Mouse (Mus musculus) stomach, embryonic 15.5 days (tissue): ENCODE measurements around the gene Usp15. TPM values are rescaled to one million over a fixed set of nuclear protein-coding genes. Genes with fewer than 3 reads are reported as not detected.

Source experiments
- ATAC-seq: fragments of 200-750 bp; cut with Nextera tagmentation; 2 replicates; pipeline ENCODE4 v1.8.0; 2017; ENCODE audit warnings: low read depth, moderate number of reproducible peaks, moderate TSS enrichment; ENCODE audit not compliant: insufficient read depth, low FRiP score
- H3K27ac ChIP-seq: fragments of 300-500 bp; sonication (generic); 2 replicates; pipeline ENCODE4 v1.5.1; 2015; ENCODE audit warnings: mild to moderate bottlenecking, inconsistent platforms
- H3K27me3 ChIP-seq: fragments of 300-500 bp; sonication (generic); replicated peaks from 2 replicates; pipeline ENCODE4 v1.6.1; 2015; ENCODE audit warnings: inconsistent platforms
- H3K36me3 ChIP-seq: fragments of 300-500 bp; sonication (generic); 2 replicates; pipeline ENCODE4 v1.6.1; 2015; ENCODE audit warnings: inconsistent platforms
- H3K4me1 ChIP-seq: fragments of 300-500 bp; sonication (generic); 2 replicates; pipeline ENCODE4 v1.6.1; 2015; ENCODE audit warnings: inconsistent platforms
- H3K4me2 ChIP-seq: fragments of 300-500 bp; sonication (generic); 2 replicates; pipeline ENCODE4 v1.6.1; 2015; ENCODE audit warnings: mild to moderate bottlenecking, inconsistent platforms
- H3K4me3 ChIP-seq: fragments of 300-500 bp; sonication (generic); replicated peaks from 2 replicates; pipeline ENCODE4 v1.5.1; 2015; ENCODE audit warnings: inconsistent platforms
- H3K9ac ChIP-seq: fragments of 300-500 bp; sonication (generic); 2 replicates; pipeline ENCODE4 v1.6.1; 2015; ENCODE audit warnings: inconsistent platforms
- H3K9me3 ChIP-seq: fragments of 300-500 bp; sonication (generic); 2 replicates; pipeline ENCODE4 v1.6.1; 2016; ENCODE audit warnings: inconsistent platforms
- WGBS: fragments of 180-500 bp; shearing (Covaris S2); methylation state at CpG from one replicate; pipeline ENCODE4 v1.1.7; 2015; 5-methylcytosine and 5-hydroxymethylcytosine counted together
- microRNA-seq: library from miRNA; unstranded; fragments of <30 nt; microRNA quantifications from one replicate; pipeline ENCODE4, GENCODE M21; 2016
- polyA plus RNA-seq: library from polyadenylated mRNA; unstranded; fragments of >200 nt; fragmentation: Nextera tagmentation; extraction: Ambion mirVana; gene quantifications from 2 replicates; pipeline ENCODE4 v1.2.1, GENCODE M21; 2015

Gene Usp15
- polyA plus RNA-seq, 1 experiment from 2014 or later = 70.3 TPM

- no peak overlapping the region for H3K4me2 ChIP-seq
- 0 out of 2 replicates have a peak, but pooled peaks cover 3% of the 10 kb centered on the region for H3K36me3 ChIP-seq
- H3K4me3 ChIP-seq = no peak overlapping the region
- H3K9ac ChIP-seq = no peak overlapping the region
- no peaks in the 10 kb centered on the region for H3K27me3 ChIP-seq
- 84% methylated on average over 1 of the region's 1 CpGs for WGBS
- no peaks in the 10 kb centered on the region for H3K9me3 ChIP-seq
- ATAC-seq = no peak
- no peak overlapping the region for H3K27ac ChIP-seq
- no peaks in the 10 kb centered on the region for H3K4me1 ChIP-seq
Observed at GRCm38 (mm10) chr10:123057082-123057481, 139.7 kb downstream of the Usp15 start.

- H3K4me1 ChIP-seq = no peaks in the 10 kb centered on the region
- H3K9me3 ChIP-seq = no peaks in the 10 kb centered on the region
- no peak overlapping the region for H3K4me2 ChIP-seq
- H3K4me3 ChIP-seq = no peak overlapping the region
- no peaks in the 10 kb centered on the region for H3K27me3 ChIP-seq
- ATAC-seq = no peak
- H3K9ac ChIP-seq = no peak overlapping the region
- 0 out of 2 replicates have a peak, but pooled peaks cover 3% of the 10 kb centered on the region for H3K36me3 ChIP-seq
- WGBS = 92% methylated on average over 10 of the region's 10 CpGs
- no peak overlapping the region for H3K27ac ChIP-seq
Observed at GRCm38 (mm10) chr10:123056463-123056862, 140.3 kb downstream of the Usp15 start.

- H3K4me3 ChIP-seq = no peak overlapping the region
- WGBS = 78% methylated on average over 9 of the region's 9 CpGs
- H3K27me3 ChIP-seq = no peaks in the 10 kb centered on the region
- no peaks in the 10 kb centered on the region for H3K4me1 ChIP-seq
- no peak overlapping the region for H3K4me2 ChIP-seq
- H3K9ac ChIP-seq = no peak overlapping the region
- H3K36me3 ChIP-seq = 0 out of 2 replicates have a peak, but pooled peaks cover 3% of the 10 kb centered on the region
- no peak for ATAC-seq
- H3K27ac ChIP-seq = no peak overlapping the region
- H3K9me3 ChIP-seq = no peaks in the 10 kb centered on the region
Observed at GRCm38 (mm10) chr10:123055205-123056000, 141.4 kb downstream of the Usp15 start.

Small RNA genes lying within 50 kb of the gene (microRNA-seq; reads per million reads assigned to microRNA genes)
- 1.2 reads per million for gene Gm27920

Other genes with a start within 250 kb of the Usp15 start
- 24.5 and 30.1 TPM in 2 replicates for gene Mon2, start 120.5 kb downstream of the Usp15 start, polyA plus RNA-seq
- 4.6 and 5.2 TPM in 2 replicates for gene Fam19a2, start 67.0 kb upstream of the Usp15 start, polyA plus RNA-seq